Mouse (Mus musculus) embryonic facial prominence, embryonic 15.5 days (tissue): ENCODE data around the gene Zfp367. TPM values are rescaled to one million over a fixed set of nuclear protein-coding genes. Genes with fewer than 3 reads are reported as not detected.
A peak's percentile ranks its signal among the peaks of the same experiment; 100 is the strongest.

Source experiments
- ATAC-seq: fragments of 200-750 bp; cut with Nextera tagmentation; 2 replicates; pipeline ENCODE4 v1.8.0; 2017; ENCODE audit warnings: low read depth, moderate TSS enrichment; ENCODE audit not compliant: insufficient number of reproducible peaks, low FRiP score, low TSS enrichment
- H3K27ac ChIP-seq: fragments of 300-500 bp; sonication (generic); replicated peaks from 2 replicates; pipeline ENCODE4 v1.5.1; 2015; ENCODE audit warnings: mild to moderate bottlenecking, inconsistent platforms
- H3K27me3 ChIP-seq: fragments of 300-500 bp; sonication (generic); 2 replicates; pipeline ENCODE4 v1.6.1; 2015; ENCODE audit warnings: inconsistent platforms
- H3K36me3 ChIP-seq: fragments of 300-500 bp; sonication (generic); 2 replicates; pipeline ENCODE4 v1.6.1; 2015; ENCODE audit warnings: mild to moderate bottlenecking, inconsistent platforms
- H3K4me1 ChIP-seq: fragments of 300-500 bp; sonication (generic); 2 replicates; pipeline ENCODE4 v1.6.1; 2015; ENCODE audit warnings: inconsistent platforms
- H3K4me2 ChIP-seq: fragments of 300-500 bp; sonication (generic); replicated peaks from 2 replicates; pipeline ENCODE4 v1.6.1; 2015; ENCODE audit warnings: mild to moderate bottlenecking, inconsistent platforms
- H3K4me3 ChIP-seq: fragments of 300-500 bp; sonication (generic); replicated peaks from 2 replicates; pipeline ENCODE4 v1.5.1; 2015; ENCODE audit warnings: mild to moderate bottlenecking, inconsistent platforms
- H3K9ac ChIP-seq: fragments of 300-500 bp; sonication (generic); 2 replicates; pipeline ENCODE4 v1.6.1; 2015; ENCODE audit warnings: inconsistent platforms
- H3K9me3 ChIP-seq: fragments of 300-500 bp; sonication (generic); replicated peaks from 2 replicates; pipeline ENCODE4 v1.6.1; 2016; ENCODE audit warnings: inconsistent platforms
- WGBS: fragments of 180-500 bp; shearing (Covaris S2); methylation state at CpG from one replicate; pipeline ENCODE4 v1.1.7; 2015; 5-methylcytosine and 5-hydroxymethylcytosine counted together
- polyA plus RNA-seq: library from polyadenylated mRNA; unstranded; fragments of >200 nt; fragmentation: Nextera tagmentation; extraction: Ambion mirVana; gene quantifications from 2 replicates; pipeline ENCODE4 v1.2.1, GENCODE M21; 2015

Zfp367 gene
- polyA plus RNA-seq, result 18.0 and 18.8 TPM in 2 replicates

DNA sequence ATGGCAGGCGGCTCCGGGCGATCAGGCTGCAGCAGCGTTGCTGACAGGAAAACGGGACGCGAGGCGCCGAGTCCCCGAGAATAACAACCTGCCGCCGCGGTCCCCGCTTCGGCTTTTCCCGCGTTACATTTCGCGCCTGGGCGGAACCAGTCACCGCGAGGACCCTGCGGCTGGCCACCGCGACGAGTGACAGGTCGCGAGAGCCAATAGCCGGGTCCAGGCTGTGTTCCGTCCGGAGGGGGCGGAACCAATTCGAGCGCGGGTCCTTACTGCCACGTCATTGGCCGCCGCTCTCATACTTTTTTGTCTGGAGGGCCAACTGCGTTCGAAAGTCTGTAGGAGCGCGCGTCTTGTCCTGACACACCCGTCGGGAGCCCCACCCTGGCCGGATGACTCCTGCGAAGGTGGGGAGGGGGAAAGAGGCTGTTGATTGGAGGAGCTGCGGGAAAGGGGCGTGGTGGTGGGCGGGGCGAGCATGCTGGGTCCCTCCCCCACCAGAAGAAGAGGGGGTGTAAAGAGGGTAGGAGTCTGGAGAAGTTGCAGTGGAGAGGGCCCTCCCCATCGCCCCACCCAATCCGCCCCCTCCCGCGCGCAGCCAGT is at the start of gene Zfp367:
Gene Zfp367 (minus strand): TSS at position 120 of the 600 bp plus-strand sequence.
- Histone ChIP-seq H3K9me3 (no peaks in the 10 kb centered on the region), H3K36me3 (no peaks in the 10 kb centered on the region), H3K9ac (peak within 1 kb of the TSS; percentile 60), H3K27me3 (no peaks in the 10 kb centered on the region), H3K4me3 (peak within 1 kb of the TSS; percentile 93), H3K27ac (peak within 1 kb of the TSS; percentile 91), H3K4me1 (peaks cover 27% of the 10 kb centered on the region), H3K4me2 (peak within 1 kb of the TSS; percentile 97)
- ATAC-seq, result peak; percentile 97
- under 1% methylated on average over 56 of the region's 56 CpGs for WGBS

GRCm38 (mm10) chr13:64200911-64201310 is 47.9 kb upstream of the Zfp367 start:
- H3K4me2 ChIP-seq, result no peak overlapping the region
- H3K9ac ChIP-seq, result no peak overlapping the region
- no peaks in the 10 kb centered on the region for H3K4me1 ChIP-seq
- H3K27me3 ChIP-seq, result no peaks in the 10 kb centered on the region
- no peak for ATAC-seq
- peaks cover 20% of the 10 kb centered on the region; the same call in 1 of the 2 replicates for H3K36me3 ChIP-seq
- no peak overlapping the region for H3K4me3 ChIP-seq
- no peak overlapping the region for H3K27ac ChIP-seq
- H3K9me3 ChIP-seq, result no peaks in the 10 kb centered on the region
- WGBS, result 92% methylated on average over 4 of the region's 4 CpGs

GRCm38 (mm10) chr13:64198310-64198709 is 45.3 kb upstream of the Zfp367 start:
- 89% methylated on average over 4 of the region's 4 CpGs for WGBS
- Histone ChIP-seq H3K9me3 (no peaks in the 10 kb centered on the region), H3K27me3 (no peaks in the 10 kb centered on the region), H3K9ac (no peak overlapping the region), H3K4me3 (no peak overlapping the region), H3K27ac (no peak overlapping the region), H3K4me1 (no peaks in the 10 kb centered on the region), H3K4me2 (no peak overlapping the region), H3K36me3 (peaks cover 21% of the 10 kb centered on the region; the same call in 1 of the 2 replicates)
- no peak for ATAC-seq

DNA sequence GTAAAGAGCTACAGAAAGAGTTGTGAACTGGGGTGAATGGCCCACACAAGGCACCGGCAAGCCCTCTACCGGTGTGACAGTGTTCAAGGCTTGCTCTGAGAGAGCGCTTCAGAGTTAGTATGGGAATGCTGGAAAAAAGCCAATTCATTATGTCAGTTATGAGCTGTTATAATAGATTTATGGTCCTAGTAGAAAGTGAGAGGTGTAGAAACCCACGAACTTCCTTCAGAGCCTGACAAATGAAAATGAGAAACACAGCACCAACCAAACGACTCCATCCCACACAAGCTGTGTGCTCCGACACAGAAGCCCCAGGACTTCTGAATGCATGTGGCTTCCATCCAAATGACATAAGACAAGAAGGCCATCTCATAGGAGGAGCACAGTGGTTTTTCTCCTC is 44.9 kb upstream of the Zfp367 start:
- H3K27ac ChIP-seq, result no peak overlapping the region
- peaks cover 21% of the 10 kb centered on the region; the same call in 1 of the 2 replicates for H3K36me3 ChIP-seq
- WGBS, result 88% methylated on average over 6 of the region's 6 CpGs
- no peak overlapping the region for H3K9ac ChIP-seq
- H3K4me3 ChIP-seq, result no peak overlapping the region
- ATAC-seq, result no peak
- H3K27me3 ChIP-seq, result no peaks in the 10 kb centered on the region
- no peak overlapping the region for H3K4me2 ChIP-seq
- no peaks in the 10 kb centered on the region for H3K4me1 ChIP-seq
- no peaks in the 10 kb centered on the region for H3K9me3 ChIP-seq

GRCm38 (mm10) chr13:64187065-64187464 is 34.1 kb upstream of the Zfp367 start:
- H3K4me1 ChIP-seq, result no peaks in the 10 kb centered on the region
- no peaks in the 10 kb centered on the region for H3K9me3 ChIP-seq
- no peak overlapping the region for H3K4me3 ChIP-seq
- no peak for ATAC-seq
- H3K4me2 ChIP-seq, result no peak overlapping the region
- no peak overlapping the region for H3K9ac ChIP-seq
- H3K36me3 ChIP-seq, result peaks cover 24% of the 10 kb centered on the region
- H3K27me3 ChIP-seq, result no peaks in the 10 kb centered on the region
- no peak overlapping the region for H3K27ac ChIP-seq

- Histone ChIP-seq H3K9me3 (no peaks in the 10 kb centered on the region), H3K9ac (no peak overlapping the region), H3K36me3 (peaks cover 24% of the 10 kb centered on the region), H3K4me1 (no peaks in the 10 kb centered on the region), H3K27me3 (no peaks in the 10 kb centered on the region), H3K27ac (no peak overlapping the region), H3K4me3 (no peak overlapping the region), H3K4me2 (no peak overlapping the region)
- WGBS, result 94% methylated on average over 4 of the region's 4 CpGs
- ATAC-seq, result no peak
Measured at GRCm38 (mm10) chr13:64186516-64186915, 33.5 kb upstream of the Zfp367 start.

DNA sequence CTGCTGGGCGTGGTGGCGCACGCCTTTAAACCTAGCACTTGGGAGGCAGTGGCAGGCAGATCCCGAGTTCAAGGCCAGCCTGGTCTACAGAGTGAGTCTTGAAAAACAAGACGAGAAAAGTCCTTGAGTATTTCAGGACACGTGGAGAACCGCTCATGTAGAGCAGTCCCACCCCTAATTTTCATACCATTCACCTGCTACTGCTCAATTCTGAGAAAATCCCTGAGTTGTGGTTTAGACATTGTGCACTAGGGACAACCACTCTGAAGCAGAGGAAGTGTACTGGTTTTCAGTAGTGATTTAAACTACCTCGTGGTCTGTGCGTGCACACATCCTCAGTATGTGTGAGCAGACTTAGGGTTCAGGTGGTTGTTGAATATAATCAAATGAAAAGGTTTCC is 32.6 kb upstream of the Zfp367 start:
- no peak overlapping the region for H3K9ac ChIP-seq
- H3K4me1 ChIP-seq, result no peaks in the 10 kb centered on the region
- 90% methylated on average over 9 of the region's 9 CpGs for WGBS
- peaks cover 31% of the 10 kb centered on the region for H3K36me3 ChIP-seq
- ATAC-seq, result no peak
- no peaks in the 10 kb centered on the region for H3K9me3 ChIP-seq
- no peaks in the 10 kb centered on the region for H3K27me3 ChIP-seq
- no peak overlapping the region for H3K4me2 ChIP-seq
- no peak overlapping the region for H3K4me3 ChIP-seq
- H3K27ac ChIP-seq, result no peak overlapping the region

- Histone ChIP-seq H3K4me2 (no peak overlapping the region), H3K4me3 (no peak overlapping the region), H3K27me3 (no peaks in the 10 kb centered on the region), H3K4me1 (no peaks in the 10 kb centered on the region), H3K9me3 (no peaks in the 10 kb centered on the region), H3K36me3 (peaks cover 31% of the 10 kb centered on the region), H3K27ac (no peak overlapping the region), H3K9ac (no peak overlapping the region)
- 78% methylated on average over 7 of the region's 7 CpGs for WGBS
- ATAC-seq, result no peak
Measured at GRCm38 (mm10) chr13:64185176-64185575, 32.2 kb upstream of the Zfp367 start.

DNA sequence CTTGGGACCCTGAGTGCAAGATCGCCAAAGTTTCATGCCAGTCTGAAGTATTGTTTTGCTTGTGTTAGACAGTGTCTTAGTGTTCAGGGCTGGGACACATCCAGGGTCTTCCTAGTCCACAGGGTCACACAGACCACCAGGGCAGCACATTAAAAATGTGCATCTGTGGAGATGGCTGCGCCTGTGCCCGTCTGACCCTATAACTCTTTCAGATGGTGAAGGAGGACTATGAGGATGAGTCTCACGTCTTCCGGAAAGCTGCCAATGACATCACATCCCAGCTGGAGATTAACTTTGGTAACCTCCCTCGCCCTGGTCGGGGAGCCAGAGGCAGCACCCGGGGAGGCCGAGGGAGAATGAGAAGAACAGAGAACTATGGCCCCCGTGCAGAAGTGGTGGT is 31.4 kb upstream of the Zfp367 start:
- Histone ChIP-seq H3K4me1 (no peaks in the 10 kb centered on the region), H3K4me3 (no peak overlapping the region), H3K9me3 (no peaks in the 10 kb centered on the region), H3K27me3 (no peaks in the 10 kb centered on the region), H3K4me2 (no peak overlapping the region), H3K36me3 (peaks cover 31% of the 10 kb centered on the region), H3K9ac (no peak overlapping the region), H3K27ac (no peak overlapping the region)
- 84% methylated on average over 10 of the region's 10 CpGs for WGBS
- ATAC-seq, result no peak

- Histone ChIP-seq H3K27me3 (no peaks in the 10 kb centered on the region), H3K9me3 (no peaks in the 10 kb centered on the region), H3K9ac (no peak overlapping the region), H3K36me3 (peaks cover 31% of the 10 kb centered on the region), H3K4me3 (no peak overlapping the region), H3K4me1 (no peaks in the 10 kb centered on the region), H3K4me2 (no peak overlapping the region), H3K27ac (no peak overlapping the region)
- no peak for ATAC-seq
- 84% methylated on average over 4 of the region's 4 CpGs for WGBS
Measured at GRCm38 (mm10) chr13:64183583-64183982, 30.6 kb upstream of the Zfp367 start.

GRCm38 (mm10) chr13:64182091-64182490 is 29.1 kb upstream of the Zfp367 start:
- H3K9ac ChIP-seq, result no peak overlapping the region
- H3K27ac ChIP-seq, result no peak overlapping the region
- H3K27me3 ChIP-seq, result no peaks in the 10 kb centered on the region
- H3K4me3 ChIP-seq, result no peak overlapping the region
- H3K4me2 ChIP-seq, result no peak overlapping the region
- no peak for ATAC-seq
- peaks cover 34% of the 10 kb centered on the region for H3K36me3 ChIP-seq
- no peaks in the 10 kb centered on the region for H3K9me3 ChIP-seq
- H3K4me1 ChIP-seq, result no peaks in the 10 kb centered on the region
- 73% methylated on average over 2 of the region's 2 CpGs for WGBS

DNA sequence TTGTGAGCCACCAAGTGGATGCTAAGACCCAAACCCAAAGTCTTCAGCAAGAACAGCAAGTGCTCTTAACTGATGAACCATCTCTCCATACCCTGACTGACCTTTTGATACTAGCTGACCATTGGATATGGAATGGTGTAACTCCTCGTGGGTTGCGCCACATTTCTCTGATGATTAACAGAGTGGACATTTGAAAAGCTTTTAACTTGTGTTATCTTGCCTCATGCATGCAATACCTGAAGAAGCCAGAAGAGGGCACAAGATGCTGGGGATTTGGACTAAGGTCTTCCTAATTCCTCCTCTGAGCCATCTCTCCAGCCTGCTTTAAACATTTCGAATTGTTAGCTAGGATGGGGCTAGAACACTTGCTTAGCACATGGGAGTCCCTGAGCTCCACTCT is 27.9 kb upstream of the Zfp367 start:
- Histone ChIP-seq H3K4me2 (no peak overlapping the region), H3K27me3 (no peaks in the 10 kb centered on the region), H3K27ac (no peak overlapping the region), H3K4me3 (no peak overlapping the region), H3K36me3 (peaks cover 37% of the 10 kb centered on the region), H3K9ac (no peak overlapping the region), H3K9me3 (no peaks in the 10 kb centered on the region), H3K4me1 (no peaks in the 10 kb centered on the region)
- ATAC-seq, result no peak
- WGBS, result 77% methylated on average over 3 of the region's 3 CpGs
